Mouse (Mus musculus): Measurements from ENCODE around the gene Prkci.

The Prkci gene

DNA sequence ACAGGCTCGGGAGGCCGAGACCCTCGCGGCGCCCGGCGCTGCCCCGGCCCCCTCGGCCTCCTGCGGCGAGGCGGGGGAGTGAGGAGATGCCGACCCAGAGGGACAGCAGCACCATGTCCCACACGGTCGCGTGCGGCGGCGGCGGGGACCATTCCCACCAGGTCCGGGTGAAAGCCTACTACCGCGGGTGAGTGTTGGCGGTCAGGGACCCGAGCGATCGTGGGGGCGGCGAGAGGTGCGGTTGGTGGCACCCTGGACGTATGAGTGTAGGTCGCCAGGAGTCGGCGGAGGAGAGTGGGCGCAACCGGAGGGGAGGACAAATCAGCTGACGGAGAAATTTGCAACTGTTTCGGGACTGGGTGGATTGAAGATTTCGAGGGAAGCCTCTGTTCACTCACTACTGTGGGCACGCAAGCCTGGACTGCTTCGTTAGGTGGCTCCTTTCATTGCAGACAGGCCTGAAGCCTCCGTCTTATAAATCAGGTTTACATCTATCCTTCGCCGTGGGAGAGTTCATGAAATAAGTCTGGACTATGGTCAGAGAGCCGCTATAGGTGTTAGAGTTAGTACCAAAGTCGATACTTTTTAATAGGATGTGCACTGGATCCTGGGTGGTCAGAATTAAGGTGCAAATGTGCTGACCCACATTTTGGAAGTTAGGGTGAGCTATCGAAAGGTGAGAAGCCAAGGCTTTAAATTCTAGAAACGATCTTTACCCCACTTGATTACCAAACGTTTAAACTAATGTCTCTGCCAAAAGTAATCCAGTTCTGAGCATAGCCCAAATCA lies 546 bp downstream of the Prkci start:
- DNase-seq = no peak

DNA sequence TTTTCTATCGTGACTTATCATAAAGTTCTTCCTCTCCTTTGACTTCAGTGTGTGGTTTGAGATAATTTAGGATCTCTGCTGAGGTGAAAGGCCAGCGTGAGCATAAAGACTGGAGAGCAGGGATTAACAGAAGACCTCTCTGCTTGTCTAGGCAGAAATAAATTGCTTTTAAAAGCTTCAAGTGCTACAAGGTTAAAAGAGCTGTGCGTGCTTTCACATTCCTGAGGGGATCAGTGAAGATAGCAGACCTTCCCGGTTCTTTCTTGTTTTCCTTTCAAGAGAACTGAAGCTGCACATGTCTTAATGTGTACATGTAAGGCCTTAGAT lies 1.1 kb downstream of the Prkci start:
- no peak for DNase-seq

DNA sequence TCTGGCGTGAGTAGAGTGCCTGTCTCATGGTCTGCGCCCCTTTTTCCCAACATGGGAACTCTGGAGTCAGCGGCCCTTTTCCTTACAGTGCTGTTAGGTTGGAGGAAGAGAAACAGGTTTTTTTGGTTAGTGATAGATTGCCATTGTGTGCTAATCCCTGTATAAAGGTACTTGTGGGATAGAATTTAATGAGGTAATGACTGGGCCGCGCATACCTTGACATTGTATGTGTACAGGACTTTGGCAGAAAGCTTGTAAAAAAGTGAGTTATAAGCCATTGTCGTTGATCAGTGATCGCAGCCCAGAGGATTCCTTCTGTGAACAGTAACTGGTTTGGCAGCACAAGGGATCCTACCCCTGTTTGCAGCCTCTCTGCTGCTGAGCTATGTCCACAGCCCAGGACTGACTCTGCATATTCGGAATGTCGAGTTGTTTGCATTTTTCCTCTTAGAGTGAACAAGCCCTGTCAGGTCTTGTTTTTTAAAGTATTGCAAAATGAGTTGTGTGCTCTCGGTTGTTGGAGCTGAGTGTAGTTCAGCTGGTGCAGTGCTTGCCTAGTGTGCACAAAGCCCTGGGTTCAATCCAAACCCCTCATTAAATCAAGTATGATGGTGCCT lies 4.0 kb downstream of the Prkci start:
- DNase-seq = no peak

- no peak for DNase-seq
Observed at GRCm38 (mm10) chr3:31000018-31000407, 4.5 kb downstream of the Prkci start.

- no peak for DNase-seq
Observed at GRCm38 (mm10) chr3:31001048-31001676, 5.6 kb downstream of the Prkci start.

GRCm38 (mm10) chr3:31004320-31005209 lies 9.0 kb downstream of the Prkci start:
- no peak for DNase-seq

DNA sequence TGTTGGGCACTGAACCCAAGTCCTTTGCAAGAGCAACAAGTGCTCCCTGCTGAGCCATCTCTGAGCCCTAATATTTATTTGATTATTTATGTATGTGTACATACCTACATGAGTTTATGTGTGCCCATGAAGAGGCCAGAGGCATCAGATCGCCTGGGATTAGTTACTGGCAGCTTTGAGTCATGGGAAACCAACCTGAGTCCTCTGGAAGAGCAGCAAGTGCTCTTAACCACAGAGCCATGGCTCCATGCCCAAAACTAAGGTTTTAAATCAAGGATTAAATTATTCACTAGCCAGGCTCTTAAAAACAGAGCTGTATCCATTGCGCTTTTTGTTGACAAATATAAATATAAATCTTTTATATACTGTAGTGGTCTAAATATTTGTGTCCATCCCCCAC lies 18.8 kb downstream of the Prkci start:
- no peak for DNase-seq

DNA sequence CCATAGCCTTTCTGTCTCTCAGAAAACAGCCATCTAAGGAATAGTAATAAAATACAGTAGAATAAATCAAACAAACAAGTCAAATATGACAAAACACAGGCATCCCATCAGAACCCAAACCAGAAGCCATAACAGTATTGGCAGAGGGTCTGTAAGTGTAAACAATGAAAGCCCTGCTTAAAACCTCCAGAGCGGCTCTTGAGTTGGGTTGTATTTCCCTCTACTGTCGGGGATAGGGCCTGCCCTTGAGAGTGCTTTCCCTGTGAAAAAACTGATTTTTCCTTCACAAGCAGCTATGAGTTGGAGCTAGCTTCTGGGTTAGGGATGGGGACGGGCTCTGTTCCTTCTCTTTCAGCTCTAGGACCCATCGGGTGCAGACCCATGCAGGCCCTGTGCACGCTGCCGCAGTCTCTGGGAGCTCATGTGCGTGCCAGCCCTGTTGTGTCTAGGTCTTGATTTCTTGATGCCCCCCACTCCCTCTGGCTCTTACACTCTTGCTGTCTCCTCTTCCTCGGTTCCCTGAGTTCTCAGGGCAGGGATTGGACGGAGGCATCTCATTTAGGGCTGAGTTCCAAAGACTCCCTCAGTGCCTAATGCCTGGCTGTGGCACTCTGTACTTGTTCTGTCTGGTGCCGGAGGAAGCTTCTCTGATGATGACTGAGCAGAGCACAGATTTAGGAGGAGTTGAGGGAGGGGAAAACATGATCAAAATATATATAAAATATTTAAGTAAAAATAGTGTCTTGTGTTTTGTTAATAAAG lies 20.3 kb downstream of the Prkci start:
- DNase-seq = no peak

- no peak for DNase-seq
Observed at GRCm38 (mm10) chr3:31016594-31017196, 21.1 kb downstream of the Prkci start.

- no peak for DNase-seq
Observed at GRCm38 (mm10) chr3:31017652-31018051, 22.1 kb downstream of the Prkci start.

GRCm38 (mm10) chr3:31019287-31019686 lies 23.7 kb downstream of the Prkci start:
- no peak for DNase-seq

DNA sequence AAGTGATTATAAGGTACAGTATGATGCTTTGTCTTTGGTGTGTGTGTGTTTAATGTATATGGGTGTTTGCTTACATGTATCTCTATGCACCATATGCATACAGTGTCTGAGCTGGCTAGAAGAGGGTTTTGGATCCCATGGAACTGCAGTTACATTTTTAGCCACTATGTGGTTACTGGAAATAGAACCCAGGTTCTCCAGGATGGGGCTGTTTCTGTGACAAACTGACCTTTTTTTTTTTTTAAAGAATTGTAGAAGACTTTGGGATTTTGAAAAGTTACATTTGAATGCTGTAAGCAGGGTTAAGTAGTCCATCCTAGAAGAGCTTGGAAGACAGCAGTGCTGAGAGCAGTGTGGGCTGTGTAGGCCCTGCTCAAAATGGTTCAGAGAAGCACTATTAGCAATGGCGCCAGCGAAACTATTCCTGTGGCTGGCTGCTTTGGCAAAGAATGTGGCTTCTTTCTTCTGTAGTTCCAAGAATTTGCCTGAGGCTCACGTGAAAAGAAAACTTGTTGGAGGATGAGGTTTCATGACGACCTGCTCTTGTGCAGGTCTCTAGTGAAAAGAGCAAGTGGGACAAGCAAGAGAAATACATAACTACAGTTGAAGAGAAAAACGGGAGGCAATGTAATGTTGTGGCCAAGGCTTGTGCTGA lies 24.4 kb downstream of the Prkci start:
- no peak for DNase-seq

DNA sequence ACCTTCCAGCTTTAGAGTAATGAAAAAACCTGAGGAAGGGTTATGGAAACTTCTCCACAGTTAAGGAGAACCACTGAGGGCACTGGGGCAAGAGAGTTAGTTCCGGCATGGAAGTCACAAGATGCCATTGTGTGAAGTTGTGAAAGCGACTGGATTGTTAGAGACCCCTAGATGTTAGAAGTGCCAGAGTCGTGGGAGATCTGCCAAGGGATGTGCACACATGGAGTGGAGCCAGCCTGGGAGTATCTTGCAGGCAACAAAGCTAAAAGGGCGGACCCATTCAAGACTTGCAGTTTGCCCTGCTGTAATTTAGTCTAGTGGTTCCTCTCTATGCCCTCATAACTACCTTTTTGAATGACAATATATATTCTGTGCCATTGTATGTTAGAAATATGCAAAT lies 25.1 kb downstream of the Prkci start:
- DNase-seq = no peak

DNA sequence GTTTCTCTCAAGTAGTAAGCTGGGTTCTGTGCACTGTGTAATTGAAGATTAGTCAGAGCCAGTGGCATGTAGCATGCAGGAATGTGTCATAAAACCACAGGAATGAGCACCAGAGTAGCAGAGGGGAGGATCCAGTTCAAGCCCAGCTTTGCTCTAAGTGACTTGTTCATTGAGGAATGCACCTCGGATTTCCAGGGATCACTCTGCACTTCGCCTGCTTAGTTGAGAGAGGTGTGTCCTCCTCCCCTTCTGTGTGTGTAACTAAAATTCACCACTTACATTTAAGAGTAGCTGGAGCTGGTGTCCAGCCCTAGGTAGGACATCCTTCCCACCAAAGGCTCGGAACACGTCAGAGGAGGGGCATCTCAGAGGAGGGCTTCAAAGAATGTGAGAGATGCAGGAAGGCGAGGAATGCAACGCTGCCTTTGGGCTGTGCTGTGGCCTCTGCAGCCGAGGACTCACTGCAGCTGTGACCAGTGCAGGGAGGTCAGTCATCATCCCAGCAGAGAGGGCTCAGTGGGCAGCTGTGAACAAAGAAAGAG lies 27.4 kb downstream of the Prkci start:
- no peak for DNase-seq

GRCm38 (mm10) chr3:31027718-31028117 lies 32.2 kb downstream of the Prkci start:
- DNase-seq = no peak

GRCm38 (mm10) chr3:31031621-31032020 lies 36.1 kb downstream of the Prkci start:
- DNase-seq = peak; percentile 59

DNA sequence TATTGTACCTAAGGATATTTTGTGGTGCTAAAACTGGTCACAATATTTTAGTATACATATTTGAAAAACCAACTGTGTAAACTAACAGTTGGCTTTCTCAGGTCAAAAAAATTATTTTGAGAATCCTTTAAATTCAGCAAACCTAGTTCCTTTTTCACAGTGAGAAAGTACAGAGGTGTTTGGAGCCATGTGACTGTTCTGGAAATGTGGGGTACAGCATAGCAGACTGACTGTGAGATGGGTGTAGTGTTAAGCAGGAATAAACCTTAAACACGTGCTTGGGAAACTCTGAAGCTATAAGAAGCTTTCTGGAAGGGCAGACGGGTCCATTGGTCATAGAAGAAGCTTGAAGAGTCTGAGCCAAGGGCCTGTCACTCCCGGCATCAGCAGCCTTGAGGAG lies 38.1 kb downstream of the Prkci start:
- no peak for DNase-seq

DNA sequence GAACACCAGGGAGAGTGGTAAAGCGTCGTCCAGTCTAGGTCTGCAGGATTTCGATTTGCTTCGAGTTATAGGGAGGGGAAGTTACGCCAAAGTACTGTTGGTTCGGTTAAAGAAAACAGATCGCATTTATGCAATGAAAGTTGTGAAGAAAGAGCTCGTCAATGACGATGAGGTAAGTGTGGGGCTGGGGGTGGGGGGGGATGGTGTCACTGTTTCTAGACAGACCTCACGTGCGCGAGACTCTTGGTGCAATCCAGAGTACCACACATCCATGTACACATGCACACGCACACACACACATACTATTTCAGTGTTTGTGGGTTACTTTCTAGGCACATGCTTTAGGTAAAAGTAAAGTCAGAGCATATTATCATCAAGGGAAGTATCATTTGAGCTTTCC lies 42.3 kb downstream of the Prkci start:
- no peak for DNase-seq

GRCm38 (mm10) chr3:31038689-31039088 lies 43.1 kb downstream of the Prkci start:
- no peak for DNase-seq

- no peak for DNase-seq
Observed at GRCm38 (mm10) chr3:31042992-31043391, 47.4 kb downstream of the Prkci start.

- no peak for DNase-seq
Observed at GRCm38 (mm10) chr3:31047263-31047662, 51.7 kb downstream of the Prkci start.
